Mouse (Mus musculus): ENCODE results near the gene Capn15. TPM values are rescaled to one million over a fixed set of nuclear protein-coding genes. Genes with fewer than 3 reads are reported as not detected.

Capn15 gene
- total RNA-seq, 2 experiments from 2014 or later = 6.0 to 9.4 TPM

GRCm38 (mm10) chr17:25959630-25960467 lies 25.7 kb downstream of the Capn15 start:
- TF ChIP-seq CTCF (IDR thresholded peaks at IDR 0.05) = no peak
- DNase-seq = no peak

DNA sequence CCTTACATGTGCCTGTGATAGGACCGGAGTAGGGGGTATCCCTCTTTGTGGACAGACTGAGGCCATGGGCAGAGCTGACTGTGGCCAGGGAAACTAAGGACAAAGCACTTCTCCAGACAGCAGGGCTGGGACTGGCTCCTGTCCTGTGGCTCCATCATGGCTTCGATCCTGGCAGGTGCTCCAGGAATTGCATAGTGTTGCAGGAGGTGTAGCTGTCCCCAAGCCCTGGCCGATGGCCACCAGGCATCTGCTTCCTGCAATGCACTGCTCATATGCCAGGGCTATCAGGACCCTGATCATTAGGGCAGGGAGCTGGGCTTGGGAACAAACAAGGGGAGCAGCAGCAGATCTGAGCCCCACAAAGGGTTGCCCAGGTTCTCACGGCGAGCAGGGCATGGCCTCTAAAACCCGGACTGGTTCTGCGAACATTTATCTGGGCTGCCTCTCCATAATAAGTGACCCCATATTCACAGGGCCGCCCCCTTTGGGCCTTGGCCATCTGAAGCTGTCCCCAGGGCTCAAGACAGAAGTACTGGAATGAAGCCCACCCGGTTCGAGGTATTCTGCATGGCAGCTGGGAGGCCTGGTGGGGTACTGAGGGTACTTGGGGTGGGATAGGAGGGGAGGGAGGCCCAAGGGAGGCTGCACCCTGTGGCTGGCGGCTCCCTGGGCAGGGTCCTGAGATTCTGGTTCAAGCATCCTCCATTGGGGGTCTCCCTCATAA lies 26.7 kb downstream of the Capn15 start:
- H3K27ac ChIP-seq = no peak overlapping the region
- DNase-seq = no peak
- intact Hi-C loops (cut with DNase I) = no loop called here
- no peak for TF ChIP-seq CTCF (IDR thresholded peaks at IDR 0.05)
- H3K4me3 ChIP-seq = no peak overlapping the region

More at GRCm38 (mm10) chr17:25959630-25960467, 25.7 kb downstream of the Capn15 start:
- Histone ChIP-seq H3K4me3 (no peak overlapping the region), H3K27ac (no peak overlapping the region)
- intact Hi-C loops (cut with DNase I) = no loop called here

- no peak overlapping the region for H3K27ac ChIP-seq
- no peak for DNase-seq
- H3K4me3 ChIP-seq = no peak overlapping the region
- intact Hi-C loops (cut with DNase I) = no loop called here
- TF ChIP-seq CTCF (IDR thresholded peaks at IDR 0.05) = no peak
These were observed 28.0 kb downstream of the Capn15 start for GRCm38 (mm10) chr17:25957586-25958051.

- Histone ChIP-seq H3K4me3 (no peak overlapping the region), H3K27ac (no peak overlapping the region)
- no peak for TF ChIP-seq CTCF (IDR thresholded peaks at IDR 0.05)
- intact Hi-C loops (cut with DNase I) = no loop called here
- DNase-seq = no peak
These were observed 29.0 kb downstream of the Capn15 start for GRCm38 (mm10) chr17:25956631-25957030.

GRCm38 (mm10) chr17:25956201-25956600 lies 29.4 kb downstream of the Capn15 start:
- no peak for DNase-seq
- H3K4me3 ChIP-seq = no peak overlapping the region
- intact Hi-C loops (cut with DNase I) = no loop called here
- TF ChIP-seq CTCF (IDR thresholded peaks at IDR 0.05) = no peak
- no peak overlapping the region for H3K27ac ChIP-seq

DNA sequence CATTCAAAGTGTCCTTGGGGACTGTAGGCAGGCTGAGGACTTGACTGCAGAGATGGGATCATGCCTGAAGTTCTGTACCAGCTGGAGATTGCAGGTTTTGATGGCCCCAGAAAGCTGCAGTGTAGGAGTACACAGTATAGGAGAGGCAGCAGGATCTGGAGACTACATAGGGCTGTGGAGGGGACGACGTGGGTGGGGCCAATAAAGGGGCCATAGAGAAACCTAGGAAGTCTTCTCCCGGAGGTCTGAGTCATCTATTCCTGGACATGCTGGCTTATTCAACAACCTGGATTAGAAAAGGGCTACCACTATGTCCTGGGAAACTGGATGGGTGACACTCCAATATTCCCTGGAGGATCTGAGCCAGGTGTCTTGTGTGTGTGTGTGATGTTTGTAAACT lies 29.9 kb downstream of the Capn15 start:
- no peak overlapping the region for H3K4me3 ChIP-seq
- TF ChIP-seq CTCF (IDR thresholded peaks at IDR 0.05) = no peak
- no peak for DNase-seq
- intact Hi-C loops (cut with DNase I) = no loop called here
- no peak overlapping the region for H3K27ac ChIP-seq

- no peak overlapping the region for H3K4me3 ChIP-seq
- no peak overlapping the region for H3K27ac ChIP-seq
- intact Hi-C loops (cut with DNase I) = no loop called here
- TF ChIP-seq CTCF (IDR thresholded peaks at IDR 0.05) = no peak
- DNase-seq = no peak
These were observed 30.9 kb downstream of the Capn15 start for GRCm38 (mm10) chr17:25954671-25955070.

DNA sequence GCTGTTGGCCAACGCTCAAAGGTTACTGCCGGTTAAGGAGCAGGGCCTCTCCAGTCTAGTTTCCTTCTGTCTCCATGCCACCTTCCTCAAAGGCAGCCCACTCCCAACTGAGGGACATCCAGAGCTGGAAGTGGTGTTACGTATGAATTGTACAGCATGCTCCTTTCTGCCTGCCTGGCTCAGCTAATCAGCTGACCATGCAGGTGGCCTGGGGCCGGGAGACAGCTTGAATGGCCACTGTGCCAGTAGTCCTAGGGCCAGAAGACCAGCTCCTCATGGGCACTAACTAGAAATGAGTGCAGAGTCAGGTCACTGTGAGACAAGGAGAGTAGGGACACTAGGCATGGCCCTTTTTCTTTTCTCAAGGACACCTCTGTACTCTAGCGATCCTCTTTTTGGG lies 32.4 kb downstream of the Capn15 start:
- DNase-seq = no peak
- Histone ChIP-seq H3K4me3 (no peak overlapping the region), H3K27ac (no peak overlapping the region)
- no peak for TF ChIP-seq CTCF (IDR thresholded peaks at IDR 0.05)
- intact Hi-C loops (cut with DNase I) = no loop called here

DNA sequence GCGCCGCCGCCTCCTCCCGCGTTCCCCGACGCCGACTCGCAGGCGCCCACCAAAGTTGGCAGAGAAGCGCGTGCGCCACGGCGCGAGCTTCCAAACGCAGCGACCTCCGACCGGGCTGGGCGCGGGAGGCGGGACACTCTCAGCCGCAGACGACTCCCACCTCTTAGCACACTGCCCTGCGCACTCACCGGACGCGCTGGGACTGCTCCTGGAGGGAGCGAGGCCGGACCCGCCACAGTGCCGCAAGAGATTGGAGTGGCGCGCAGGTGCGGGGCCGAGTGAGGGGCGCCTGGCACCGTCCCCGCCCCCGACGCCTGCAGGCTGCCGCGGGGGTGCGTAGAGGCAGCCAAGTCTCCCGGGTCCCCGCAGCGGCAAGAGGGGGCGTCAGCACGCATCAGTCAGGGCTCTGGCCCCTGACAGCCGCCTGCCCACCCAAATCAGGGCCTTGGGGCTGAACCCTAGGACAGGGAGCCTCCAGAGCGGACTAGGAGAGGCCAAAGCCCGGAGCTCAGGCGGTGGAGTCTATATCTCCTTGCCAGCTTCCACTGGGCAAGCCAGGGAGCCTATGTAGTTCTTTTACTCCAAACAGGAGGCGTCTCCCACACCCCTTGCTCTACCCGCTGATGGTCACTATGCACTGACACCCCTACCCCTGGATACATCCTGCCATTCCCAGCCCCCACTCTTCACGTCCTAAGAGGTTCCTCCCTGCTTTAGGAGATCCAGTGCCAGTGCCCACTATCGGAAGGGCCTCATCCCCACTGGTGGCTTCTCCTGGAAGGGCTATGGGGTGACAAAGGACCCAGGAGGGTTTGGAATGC lies 33.6 kb downstream of the Capn15 start, which contains the start of gene A930017K11Rik:
Gene A930017K11Rik, minus strand, starts transcription at position 763 of the 821 bp plus-strand sequence.
- peak within 1 kb of the TSS; percentile 65 for H3K4me3 ChIP-seq
- intact Hi-C loops (cut with DNase I) = no loop called here
- H3K27ac ChIP-seq = no peak within 1 kb of the TSS
- no peak for TF ChIP-seq CTCF (IDR thresholded peaks at IDR 0.05)
- no peak for DNase-seq

- peak; percentile 34 for DNase-seq
- Histone ChIP-seq H3K4me3 (peak overlapping the region; percentile 65), H3K27ac (no peak overlapping the region)
- intact Hi-C loops (cut with DNase I) = no loop called here
- no peak for TF ChIP-seq CTCF (IDR thresholded peaks at IDR 0.05)
These were observed 34.3 kb downstream of the Capn15 start for GRCm38 (mm10) chr17:25951225-25951802.

- Histone ChIP-seq H3K27ac (no peak overlapping the region), H3K4me3 (no peak overlapping the region)
- TF ChIP-seq CTCF (IDR thresholded peaks at IDR 0.05) = no peak
- intact Hi-C loops (cut with DNase I) = no loop called here
- no peak for DNase-seq
These were observed 34.9 kb downstream of the Capn15 start for GRCm38 (mm10) chr17:25950706-25951105.

GRCm38 (mm10) chr17:25949981-25950380 lies 35.6 kb downstream of the Capn15 start:
- no peak overlapping the region for H3K4me3 ChIP-seq
- no peak overlapping the region for H3K27ac ChIP-seq
- TF ChIP-seq CTCF (IDR thresholded peaks at IDR 0.05) = no peak
- intact Hi-C loops (cut with DNase I) = no loop called here
- DNase-seq = no peak

Data from gastrocnemius, adult 2 months (tissue).